Mouse (Mus musculus) A20 (cell line): Measurements from ENCODE around the gene Tenm2.

Source experiments
- DNase-seq: peaks from one replicate; pipeline ENCODE4 v3.0.0-alpha.2; 2011; ENCODE audit warnings: low read depth, low spot score

The Tenm2 gene

GRCm38 (mm10) chr11:35998048-35998447 lies 1237.7 kb downstream of the Tenm2 start:
- no peak for DNase-seq

- no peak for DNase-seq
Observed at GRCm38 (mm10) chr11:35995310-35995709, 1240.5 kb downstream of the Tenm2 start.

- no peak for DNase-seq
Observed at GRCm38 (mm10) chr11:35991846-35992245, 1243.9 kb downstream of the Tenm2 start.

GRCm38 (mm10) chr11:35989967-35990366 lies 1245.8 kb downstream of the Tenm2 start:
- no peak for DNase-seq

- DNase-seq: peak; percentile 37
Observed at GRCm38 (mm10) chr11:35985841-35986393, 1249.8 kb downstream of the Tenm2 start.

GRCm38 (mm10) chr11:35982734-35983133 lies 1253.0 kb downstream of the Tenm2 start:
- DNase-seq: no peak

GRCm38 (mm10) chr11:35980411-35980917 lies 1255.3 kb downstream of the Tenm2 start, which contains the start of gene Wwc1:
Gene Wwc1, minus strand, starts transcription at chr11:35980527.
- no peak for DNase-seq

GRCm38 (mm10) chr11:35979733-35980410 lies 1255.9 kb downstream of the Tenm2 start:
- DNase-seq: no peak

GRCm38 (mm10) chr11:35979266-35979732 lies 1256.5 kb downstream of the Tenm2 start:
- no peak for DNase-seq

- DNase-seq: no peak
Observed at GRCm38 (mm10) chr11:35977796-35978195, 1258.0 kb downstream of the Tenm2 start.

- DNase-seq: no peak
Observed at GRCm38 (mm10) chr11:35977096-35977495, 1258.7 kb downstream of the Tenm2 start.

- no peak for DNase-seq
Observed at GRCm38 (mm10) chr11:35976482-35976881, 1259.3 kb downstream of the Tenm2 start.

GRCm38 (mm10) chr11:35974632-35975450 lies 1260.9 kb downstream of the Tenm2 start:
- DNase-seq: no peak

GRCm38 (mm10) chr11:35973135-35973534 lies 1262.6 kb downstream of the Tenm2 start:
- DNase-seq: no peak

GRCm38 (mm10) chr11:35972270-35972931 lies 1263.4 kb downstream of the Tenm2 start:
- no peak for DNase-seq

- DNase-seq: no peak
Observed at GRCm38 (mm10) chr11:35970806-35971705, 1264.7 kb downstream of the Tenm2 start.

- DNase-seq: no peak
Observed at GRCm38 (mm10) chr11:35968291-35968690, 1267.5 kb downstream of the Tenm2 start.

- no peak for DNase-seq
Observed at GRCm38 (mm10) chr11:35963981-35964549, 1271.7 kb downstream of the Tenm2 start.

- no peak for DNase-seq
Observed at GRCm38 (mm10) chr11:35963554-35963953, 1272.2 kb downstream of the Tenm2 start.

GRCm38 (mm10) chr11:35962431-35962830 lies 1273.3 kb downstream of the Tenm2 start:
- no peak for DNase-seq
